Mouse (Mus musculus) forebrain, embryonic 16.5 days (tissue): ENCODE measurements around the gene Rnf208. TPM values are rescaled to one million over a fixed set of nuclear protein-coding genes. Genes with fewer than 3 reads are reported as not detected.
A peak's percentile ranks its signal among the peaks of the same experiment; 100 is the strongest.

Source experiments
- ATAC-seq: fragments of 200-750 bp; cut with Nextera tagmentation; 2 replicates; pipeline ENCODE4 v1.8.0; 2017; ENCODE audit warnings: mild to moderate bottlenecking, moderate library complexity
- H3K27ac ChIP-seq: fragments of 300-500 bp; sonication (generic); 2 replicates; pipeline ENCODE4 v1.5.1; 2014; ENCODE audit warnings: low read length, control low read depth
- H3K27me3 ChIP-seq: fragments of 300-500 bp; sonication (generic); replicated peaks from 2 replicates; pipeline ENCODE4 v1.6.1; 2014; ENCODE audit warnings: low read length; ENCODE audit not compliant: control insufficient read depth, insufficient read depth
- H3K36me3 ChIP-seq: fragments of 300-500 bp; sonication (generic); 2 replicates; pipeline ENCODE4 v1.6.1; 2014; ENCODE audit not compliant: control insufficient read depth, insufficient read depth
- H3K4me1 ChIP-seq: fragments of 300-500 bp; sonication (generic); replicated peaks from 2 replicates; pipeline ENCODE4 v1.6.1; 2014; ENCODE audit warnings: low read length; ENCODE audit not compliant: control insufficient read depth, insufficient read depth
- H3K4me2 ChIP-seq: fragments of 300-500 bp; sonication (generic); 2 replicates; pipeline ENCODE4 v1.6.1; 2014; ENCODE audit warnings: mild to moderate bottlenecking, low read length, control low read depth
- H3K4me3 ChIP-seq: fragments of 300-500 bp; sonication (generic); replicated peaks from 2 replicates; pipeline ENCODE4 v1.5.1; 2014; ENCODE audit warnings: mild to moderate bottlenecking, low read length, control low read depth
- H3K9ac ChIP-seq: fragments of 300-500 bp; sonication (generic); replicated peaks from 2 replicates; pipeline ENCODE4 v1.6.1; 2014; ENCODE audit warnings: low read depth, low read length, control low read depth
- H3K9me3 ChIP-seq: fragments of 300-500 bp; sonication (generic); 2 replicates; pipeline ENCODE4 v1.6.1; 2016; ENCODE audit warnings: low read length; ENCODE audit not compliant: control insufficient read depth
- WGBS: fragments of 180-500 bp; shearing (Covaris S2); extraction: QIAGEN DNeasy Blood & Tissue Kit; methylation state at CpG from one replicate; pipeline ENCODE4 v1.1.7; 2014; 5-methylcytosine and 5-hydroxymethylcytosine counted together
- polyA plus RNA-seq: library from polyadenylated mRNA; unstranded; fragments of >200 nt; fragmentation: Nextera tagmentation; extraction: Ambion mirVana; gene quantifications from 2 replicates; pipeline ENCODE4 v1.2.1, GENCODE M21; 2015

Rnf208 gene
- polyA plus RNA-seq, 1 experiment from 2014 or later: 106 TPM

DNA sequence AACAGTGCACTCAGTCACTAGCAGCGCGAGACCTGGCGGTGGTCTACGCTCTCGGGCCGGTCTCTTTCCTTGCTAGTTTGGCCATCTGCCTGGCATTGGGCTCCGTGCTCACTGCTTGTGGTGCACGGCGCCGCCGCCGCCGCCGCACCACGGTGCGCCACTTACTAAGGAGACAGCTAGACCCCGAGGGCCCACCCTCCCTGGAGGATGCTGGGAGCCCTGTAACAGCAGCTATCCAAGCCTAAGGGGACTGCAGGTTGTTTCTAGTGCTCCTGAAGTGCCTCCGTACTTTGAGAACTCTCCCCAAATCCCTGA is 48.7 kb downstream of the Rnf208 start:
- H3K27ac ChIP-seq: no peak overlapping the region

DNA sequence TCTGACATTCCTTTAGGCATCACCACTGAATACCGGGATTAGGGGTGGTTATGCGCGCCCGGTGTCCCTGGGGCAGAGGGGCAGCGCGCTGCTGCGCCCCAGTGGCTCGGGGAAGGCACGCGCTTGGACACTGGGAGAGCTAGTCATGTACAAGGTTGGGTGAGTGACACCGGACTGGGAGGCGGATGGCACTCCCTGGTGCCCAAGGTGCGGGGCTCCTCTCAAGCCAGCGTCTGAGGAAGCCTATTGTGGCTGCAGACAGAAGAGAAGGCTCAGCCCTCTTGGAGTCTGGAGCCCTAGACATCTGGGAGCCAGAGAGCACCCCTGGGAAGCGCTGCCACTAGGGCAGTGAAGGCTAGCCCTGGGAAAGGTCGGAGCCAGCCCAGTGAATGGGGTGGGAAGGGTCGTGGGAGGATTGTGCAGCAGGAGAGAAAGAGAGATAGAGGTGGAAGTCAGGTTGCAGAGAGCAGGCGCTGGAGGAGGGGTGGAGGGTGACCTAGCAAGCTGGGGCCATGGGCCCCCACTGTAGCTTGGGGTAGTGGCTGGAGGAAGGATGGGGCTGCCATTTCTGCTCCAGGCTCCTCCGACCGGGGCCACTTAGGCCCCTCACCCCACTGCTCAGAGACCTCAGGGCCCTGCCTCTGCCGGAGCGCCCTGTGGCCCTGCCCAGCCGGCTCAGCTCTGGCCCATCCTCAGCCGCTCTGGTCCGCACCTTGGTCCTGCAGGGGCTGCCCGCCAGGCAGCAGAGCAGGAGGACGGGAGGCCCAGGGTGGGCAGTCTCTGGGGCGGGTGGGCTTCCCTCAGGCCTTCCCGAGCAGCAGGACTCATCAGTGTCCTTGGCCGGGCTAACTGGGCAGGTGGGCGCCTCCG is 49.4 kb downstream of the Rnf208 start:
- Histone ChIP-seq H3K9me3 (no peaks in the 10 kb centered on the region), H3K4me1 (peaks cover 28% of the 10 kb centered on the region), H3K4me3 (peak overlapping the region; percentile 25), H3K36me3 (no peaks in the 10 kb centered on the region), H3K4me2 (peak overlapping the region; percentile 49), H3K9ac (no peak overlapping the region), H3K27ac (no peak overlapping the region), H3K27me3 (peaks cover 52% of the 10 kb centered on the region)
- WGBS: 4% methylated on average over 32 of the region's 32 CpGs
- ATAC-seq: no peak

More for the DNA sequence above, 48.7 kb downstream of the Rnf208 start:
- no peaks in the 10 kb centered on the region for H3K9me3 ChIP-seq
- H3K36me3 ChIP-seq: peaks cover 4% of the 10 kb centered on the region; the same call in 1 of the 2 replicates
- H3K4me3 ChIP-seq: peak overlapping the region; percentile 25
- H3K4me2 ChIP-seq: peak overlapping the region; percentile 49
- whole genome bisulfite sequencing: 2% methylated on average over 18 of the region's 18 CpGs
- peak; percentile 31; the same call in 1 of the 2 replicates for ATAC-seq
- peak overlapping the region; percentile 31; the same call in 1 of the 2 replicates for H3K9ac ChIP-seq
- H3K4me1 ChIP-seq: peaks cover 28% of the 10 kb centered on the region
- peaks cover 52% of the 10 kb centered on the region for H3K27me3 ChIP-seq

DNA sequence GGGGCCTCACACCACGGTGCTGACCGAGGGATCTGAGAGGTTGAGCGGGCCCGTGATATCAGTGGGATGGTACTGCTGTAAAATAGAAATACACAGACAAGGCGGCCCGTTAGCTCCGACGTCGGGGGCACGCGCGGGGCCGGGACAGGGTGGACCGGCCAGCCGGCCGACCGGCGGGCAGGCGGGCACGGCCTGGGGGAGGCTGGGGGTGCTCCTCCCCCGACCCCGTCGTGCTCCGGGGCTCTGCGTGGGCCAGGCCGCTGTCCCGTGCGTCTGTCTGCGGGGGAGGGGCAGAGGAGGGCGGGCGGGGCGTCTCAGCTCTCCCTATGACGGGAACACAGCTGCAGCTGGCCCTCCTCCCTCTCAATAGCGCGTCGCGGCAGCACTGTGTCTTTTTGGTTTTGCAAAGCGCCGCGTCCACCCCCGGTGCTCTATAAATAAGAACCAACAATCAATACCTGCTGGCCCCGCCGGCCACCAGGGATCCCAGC is 50.0 kb downstream of the Rnf208 start:
- H3K27ac ChIP-seq: no peak overlapping the region
- peaks cover 58% of the 10 kb centered on the region for H3K27me3 ChIP-seq
- H3K4me2 ChIP-seq: peak overlapping the region; percentile 41
- H3K9ac ChIP-seq: peak overlapping the region; percentile 44
- peak; percentile 7; the same call in 1 of the 2 replicates for ATAC-seq
- no peaks in the 10 kb centered on the region for H3K36me3 ChIP-seq
- peaks cover 28% of the 10 kb centered on the region for H3K4me1 ChIP-seq
- no peaks in the 10 kb centered on the region for H3K9me3 ChIP-seq
- peak overlapping the region; percentile 24 for H3K4me3 ChIP-seq
- WGBS: 5% methylated on average over 34 of the region's 43 CpGs

DNA sequence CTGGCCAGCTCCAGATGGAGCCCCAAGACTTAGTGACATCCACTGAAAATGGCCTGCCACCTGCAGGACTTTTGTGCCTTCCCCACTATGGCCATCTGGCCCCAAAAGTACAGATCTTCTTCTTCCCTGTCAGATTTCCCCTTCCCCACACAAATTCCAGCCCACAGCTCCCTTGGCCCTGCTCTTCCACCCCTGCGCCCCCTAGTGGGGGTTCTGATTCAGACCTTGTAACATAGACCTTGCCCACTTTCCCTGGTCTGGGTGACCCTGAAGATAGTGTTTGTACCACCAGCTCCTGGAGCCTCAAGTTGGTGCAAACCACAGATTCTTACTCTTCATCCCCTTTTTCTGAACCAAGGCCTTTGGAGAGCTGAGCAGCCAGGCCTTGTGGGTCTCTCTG is 50.8 kb downstream of the Rnf208 start:
- H3K9me3 ChIP-seq: no peaks in the 10 kb centered on the region
- H3K4me3 ChIP-seq: no peak overlapping the region
- H3K4me1 ChIP-seq: peaks cover 28% of the 10 kb centered on the region
- no peak; the same call in 1 of the 2 replicates for ATAC-seq
- no peak overlapping the region for H3K9ac ChIP-seq
- no peak overlapping the region for H3K27ac ChIP-seq
- H3K27me3 ChIP-seq: peaks cover 62% of the 10 kb centered on the region
- WGBS: 0% methylated on average over 1 of the region's 1 CpGs
- no peaks in the 10 kb centered on the region for H3K36me3 ChIP-seq
- no peak overlapping the region for H3K4me2 ChIP-seq

DNA sequence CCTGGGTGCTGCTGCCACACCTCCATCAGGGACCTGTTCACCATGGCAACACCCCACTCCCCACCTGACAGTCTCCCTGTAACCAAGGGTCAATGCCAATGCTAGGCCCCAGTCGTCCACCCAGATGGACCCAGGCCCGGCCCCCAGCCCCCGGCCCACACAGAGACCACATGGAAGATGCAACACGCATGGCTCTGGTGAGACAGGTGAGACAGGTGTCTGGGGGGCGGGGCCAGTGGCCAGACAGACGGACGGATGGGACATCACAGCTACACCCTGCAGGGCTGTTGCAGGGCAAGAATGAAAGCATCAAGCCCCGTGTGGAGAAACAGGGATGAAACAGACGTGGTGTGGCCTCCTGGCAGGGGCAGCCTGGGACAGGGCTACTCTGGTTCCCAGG is 51.7 kb downstream of the Rnf208 start:
- H3K27ac ChIP-seq: no peak overlapping the region
- H3K36me3 ChIP-seq: no peaks in the 10 kb centered on the region
- no peak overlapping the region for H3K4me3 ChIP-seq
- H3K9me3 ChIP-seq: no peaks in the 10 kb centered on the region
- H3K4me1 ChIP-seq: peaks cover 28% of the 10 kb centered on the region
- H3K4me2 ChIP-seq: no peak overlapping the region
- no peak for ATAC-seq
- 75% methylated on average over 9 of the region's 9 CpGs for WGBS
- peaks cover 56% of the 10 kb centered on the region for H3K27me3 ChIP-seq
- no peak overlapping the region for H3K9ac ChIP-seq

Other genes starting within 250 kb of the Rnf208 start
- 186 and 223 TPM in 2 replicates for gene Nsmf, start 187.9 kb upstream of the Rnf208 start, polyA plus RNA-seq
- not detected in 2 replicates for gene Entpd8, start 162.0 kb upstream of the Rnf208 start, polyA plus RNA-seq
- gene Noxa1, start 147.1 kb upstream of the Rnf208 start, polyA plus RNA-seq: not detected in 2 replicates
- gene Nrarp, start 61.5 kb upstream of the Rnf208 start, polyA plus RNA-seq: 15.8 and 22.0 TPM in 2 replicates
- 0.85 and 1.6 TPM in 2 replicates for gene Tor4a, start 45.4 kb upstream of the Rnf208 start, polyA plus RNA-seq
- 91.7 and 101 TPM in 2 replicates for gene Nelfb, start 30.8 kb upstream of the Rnf208 start, polyA plus RNA-seq
- gene Stpg3, start 27.6 kb upstream of the Rnf208 start, polyA plus RNA-seq: not detected in 2 replicates
- gene Fam166a, start 23.5 kb upstream of the Rnf208 start, polyA plus RNA-seq: not detected in 2 replicates
- gene Tubb4b, start 17.6 kb upstream of the Rnf208 start, polyA plus RNA-seq: 394 TPM in 2 replicates
- gene Slc34a3, start 7.9 kb upstream of the Rnf208 start, polyA plus RNA-seq: not detected in 2 replicates
- not detected in 2 replicates for gene Rnf224, start 5.5 kb upstream of the Rnf208 start, polyA plus RNA-seq
- gene Cysrt1, start 197 bp downstream of the Rnf208 start, polyA plus RNA-seq: 0.33 TPM in 1 of 2 replicates, not detected in the other
- gene AL732309.1, start 4.6 kb downstream of the Rnf208 start, polyA plus RNA-seq: 5.8 and 9.0 TPM in 2 replicates
- gene Tmem203, start 13.2 kb downstream of the Rnf208 start, polyA plus RNA-seq: 16.0 and 16.2 TPM in 2 replicates
- gene Tprn, start 20.4 kb downstream of the Rnf208 start, polyA plus RNA-seq: 14.8 and 16.4 TPM in 2 replicates
- 199 and 204 TPM in 2 replicates for gene Ssna1, start 30.2 kb downstream of the Rnf208 start, polyA plus RNA-seq
- gene Anapc2, start 30.2 kb downstream of the Rnf208 start, polyA plus RNA-seq: 150 and 159 TPM in 2 replicates
- gene Tmem210, start 45.9 kb downstream of the Rnf208 start, polyA plus RNA-seq: not detected in 2 replicates
- 0.21 TPM in 1 of 2 replicates, not detected in the other for gene Lrrc26, start 47.7 kb downstream of the Rnf208 start, polyA plus RNA-seq
- 19.0 and 29.4 TPM in 2 replicates for gene Grin1, start 76.9 kb downstream of the Rnf208 start, polyA plus RNA-seq
- gene Man1b1, start 90.1 kb downstream of the Rnf208 start, polyA plus RNA-seq: 50.6 and 54.6 TPM in 2 replicates
- gene Dpp7, start 114.1 kb downstream of the Rnf208 start, polyA plus RNA-seq: 21.5 and 26.9 TPM in 2 replicates
- 3.3 and 7.5 TPM in 2 replicates for gene Uap1l1, start 123.4 kb downstream of the Rnf208 start, polyA plus RNA-seq
- 23.8 and 29.9 TPM in 2 replicates for gene Sapcd2, start 130.1 kb downstream of the Rnf208 start, polyA plus RNA-seq
- 5.2 and 6.2 TPM in 2 replicates for gene Entpd2, start 153.6 kb downstream of the Rnf208 start, polyA plus RNA-seq
- gene Npdc1, start 157.1 kb downstream of the Rnf208 start, polyA plus RNA-seq: 384 and 515 TPM in 2 replicates
- 0.31 TPM in 1 of 2 replicates, not detected in the other for gene Fut7, start 181.0 kb downstream of the Rnf208 start, polyA plus RNA-seq
- gene Abca2, start 186.4 kb downstream of the Rnf208 start, polyA plus RNA-seq: 12.2 and 14.9 TPM in 2 replicates
- 2.4 and 4.6 TPM in 2 replicates for gene Clic3, start 214.6 kb downstream of the Rnf208 start, polyA plus RNA-seq
- gene Paxx, start 218.8 kb downstream of the Rnf208 start, polyA plus RNA-seq: 89.2 and 108 TPM in 2 replicates
- gene Ptgds, start 227.8 kb downstream of the Rnf208 start, polyA plus RNA-seq: 212 and 217 TPM in 2 replicates